Mouse (Mus musculus): ENCODE results near the gene Abcf2. TPM values are rescaled to one million over a fixed set of nuclear protein-coding genes. Genes with fewer than 3 reads are reported as not detected.

Gene Abcf2
- polyA plus RNA-seq, 1 experiment from 2014 or later: 117 TPM

MicroRNA genes within 50 kb of the gene (microRNA counts, 519-probe panel; counts per million panel counts)
- microRNA mmu-miR-671-3p (177 counts per million, percentile 53 among the panel's probes with 10 or more counts), microRNA mmu-miR-671-5p (177 counts per million, percentile 53 among the panel's probes with 10 or more counts)

Small RNA genes lying within 50 kb of the gene (microRNA-seq; reads per million reads assigned to microRNA genes)
- 472 reads per million, percentile 70 among the genes with 10 or more reads in this experiment for gene Mir671

Other genes with a start within 250 kb of the Abcf2 start
- gene Kcnh2, start 225.9 kb downstream of the Abcf2 start, polyA plus RNA-seq (2015; fragmentation: Nextera tagmentation; extraction: Ambion mirVana): 4.3 and 6.9 TPM in 2 replicates
- gene Nos3, start 212.7 kb downstream of the Abcf2 start, polyA plus RNA-seq (2015; fragmentation: Nextera tagmentation; extraction: Ambion mirVana): 5.6 and 5.9 TPM in 2 replicates
- gene Atg9b, start 185.3 kb downstream of the Abcf2 start, polyA plus RNA-seq (2015; fragmentation: Nextera tagmentation; extraction: Ambion mirVana): 0.52 and 0.57 TPM in 2 replicates
- 39.0 and 48.1 TPM in 2 replicates for gene Abcb8, start 183.8 kb downstream of the Abcf2 start, polyA plus RNA-seq (2015; fragmentation: Nextera tagmentation; extraction: Ambion mirVana)
- 0.24 TPM in 1 of 2 replicates, not detected in the other for gene Asic3, start 164.1 kb downstream of the Abcf2 start, polyA plus RNA-seq (2015; fragmentation: Nextera tagmentation; extraction: Ambion mirVana)
- gene Cdk5, start 153.9 kb downstream of the Abcf2 start, polyA plus RNA-seq (2015; fragmentation: Nextera tagmentation; extraction: Ambion mirVana): 80.7 and 84.0 TPM in 2 replicates
- 19.5 and 23.3 TPM in 2 replicates for gene Slc4a2, start 153.6 kb downstream of the Abcf2 start, polyA plus RNA-seq (2015; fragmentation: Nextera tagmentation; extraction: Ambion mirVana)
- 85.3 and 86.9 TPM in 2 replicates for gene Fastk, start 132.2 kb downstream of the Abcf2 start, polyA plus RNA-seq (2015; fragmentation: Nextera tagmentation; extraction: Ambion mirVana)
- 32.5 and 35.4 TPM in 2 replicates for gene Tmub1, start 129.6 kb downstream of the Abcf2 start, polyA plus RNA-seq (2015; fragmentation: Nextera tagmentation; extraction: Ambion mirVana)
- gene Agap3, start 125.3 kb downstream of the Abcf2 start, polyA plus RNA-seq (2015; fragmentation: Nextera tagmentation; extraction: Ambion mirVana): 38.0 and 39.2 TPM in 2 replicates
- gene Gbx1, start 50.3 kb downstream of the Abcf2 start, polyA plus RNA-seq (2015; fragmentation: Nextera tagmentation; extraction: Ambion mirVana): 0.90 and 0.97 TPM in 2 replicates
- gene Asb10, start 36.5 kb downstream of the Abcf2 start, polyA plus RNA-seq (2015; fragmentation: Nextera tagmentation; extraction: Ambion mirVana): 0.06 and 0.15 TPM in 2 replicates
- 0.62 TPM in 2 replicates for gene 4931409K22Rik, start 20.7 kb downstream of the Abcf2 start, polyA plus RNA-seq (2015; fragmentation: Nextera tagmentation; extraction: Ambion mirVana)
- gene Chpf2, start 9.3 kb upstream of the Abcf2 start, polyA plus RNA-seq (2015; fragmentation: Nextera tagmentation; extraction: Ambion mirVana): 15.0 and 17.2 TPM in 2 replicates
- 111 and 114 TPM in 2 replicates for gene Smarcd3, start 46.9 kb upstream of the Abcf2 start, polyA plus RNA-seq (2015; fragmentation: Nextera tagmentation; extraction: Ambion mirVana)
- 40.5 and 40.9 TPM in 2 replicates for gene Nub1, start 108.1 kb upstream of the Abcf2 start, polyA plus RNA-seq (2015; fragmentation: Nextera tagmentation; extraction: Ambion mirVana)
- 2.6 and 3.0 TPM in 2 replicates for gene Wdr86, start 153.3 kb upstream of the Abcf2 start, polyA plus RNA-seq (2015; fragmentation: Nextera tagmentation; extraction: Ambion mirVana)
- not detected in 2 replicates for gene Crygn, start 180.5 kb upstream of the Abcf2 start, polyA plus RNA-seq (2015; fragmentation: Nextera tagmentation; extraction: Ambion mirVana)

Data from forebrain, embryonic 13.5 days (tissue).